Mouse (Mus musculus) left cerebral cortex, adult 8-10 months (tissue): ENCODE data around the gene Gas6. TPM values are rescaled to one million over a fixed set of nuclear protein-coding genes. Genes with fewer than 3 reads are reported as not detected.

Source experiments
- total RNA-seq, 4 experiments: library from RNA; stranded (reverse); gene quantifications; 2 replicates each; pipeline ENCODE4 v1.2.4; 2022

Gas6 gene
- total RNA-seq, 4 experiments from 2014 or later: 97.2 to 113 (median 110) TPM

Other genes with a start within 250 kb of the Gas6 start
- 1 to 10 TPM; 1.4 to 2.3 (median 1.7) TPM for gene Adprhl1, start 240.3 kb downstream of the Gas6 start, total RNA-seq
- gene Dcun1d2, start 206.4 kb downstream of the Gas6 start, total RNA-seq: 10 to 100 TPM; 38.6 to 43.6 (median 39.0) TPM
- 10 to 100 TPM; 39.5 to 52.8 (median 50.3) TPM for gene Tmco3, start 206.3 kb downstream of the Gas6 start, total RNA-seq
- 10 to 100 TPM; 49.4 to 72.9 (median 53.6) TPM for gene Tfdp1, start 155.7 kb downstream of the Gas6 start, total RNA-seq
- not detected for gene Atp4b, start 97.7 kb downstream of the Gas6 start, total RNA-seq
- gene Grk1, start 89.4 kb downstream of the Gas6 start, total RNA-seq: under 1 TPM in 1 of 4 experiments, not detected in 3; 0.09 TPM
- 1 to 10 TPM; 3.4 to 5.1 (median 4.1) TPM for gene Tmem255b, start 59.3 kb downstream of the Gas6 start, total RNA-seq
- gene 1700029H14Rik, start 68.0 kb upstream of the Gas6 start, total RNA-seq: not detected
- gene Rasa3, start 183.1 kb upstream of the Gas6 start, total RNA-seq: 10 to 100 TPM; 63.9 to 72.0 (median 69.5) TPM
- gene Cfap97d2, start 211.4 kb upstream of the Gas6 start, total RNA-seq: 1 to 10 TPM; 1.1 to 2.6 (median 2.0) TPM